Mouse (Mus musculus): ENCODE data around the gene Gm20388.

DNA sequence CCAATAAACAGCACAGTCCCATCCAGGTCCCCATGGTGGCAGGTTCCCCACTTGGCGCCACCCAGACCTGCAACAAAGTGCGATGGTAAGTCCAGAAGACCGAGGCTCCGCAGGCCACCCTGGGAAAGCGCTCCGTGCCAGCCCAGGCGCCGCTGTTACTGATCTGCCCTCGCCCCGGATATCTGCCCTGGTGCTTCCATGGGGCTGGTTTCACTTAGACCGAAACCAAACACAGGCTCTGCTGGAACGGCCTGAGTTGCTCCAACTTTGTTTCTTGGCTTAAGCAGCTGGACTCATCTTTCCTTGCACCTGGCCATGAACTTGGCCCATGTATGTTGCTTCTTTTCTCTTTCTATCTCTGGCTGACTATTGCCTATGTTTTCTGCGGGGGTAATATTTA is 2068.0 kb downstream of the Gm20388 start:
- TF ChIP-seq CTCF (IDR thresholded peaks at IDR 0.05; ENCODE audit: borderline replicate concordance, extremely low read depth, insufficient read depth, insufficient read length) = no peak
- TF ChIP-seq POLR2A (IDR thresholded peaks at IDR 0.05; ENCODE audit: borderline replicate concordance, extremely low read depth, insufficient read depth, insufficient read length, poor library complexity, severe bottlenecking) = no peak

All from brain, embryonic 14.5 days (tissue).